Comparison of ENCODE assay signal across 10 mouse cellular contexts in the genomic region with DNA sequence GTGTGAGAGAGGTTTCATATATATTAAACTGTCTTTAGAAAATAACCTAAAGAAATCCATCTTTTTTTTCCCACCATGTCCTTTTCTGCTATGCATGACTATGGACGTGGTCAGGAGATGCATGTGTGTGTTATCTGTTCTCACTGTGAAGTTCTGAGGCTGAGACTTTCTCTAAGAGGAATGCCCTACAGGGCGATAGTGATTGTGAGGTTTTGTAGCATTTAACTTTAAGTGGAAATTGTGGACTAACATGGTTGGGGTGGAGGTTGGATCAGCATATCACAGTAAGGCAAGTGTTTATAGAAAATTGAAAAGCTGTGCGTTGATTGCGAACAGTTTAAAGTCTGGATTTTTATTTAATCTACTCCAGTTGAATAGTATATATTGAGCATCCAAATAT. TPM values are rescaled to one million over a fixed set of nuclear protein-coding genes. Genes with fewer than 3 reads are reported as not detected.
DNase-seq lines count a peak whose midpoint lies in the region; ATAC-seq and TF ChIP-seq lines count a peak whose summit lies in the region.
"Had no signal": no experiment of that assay in that cellular context is flagged by ENCODE, and none has a peak within 500 bp of the region (broad histone marks: within the 10 kb centered on the region; RNA-seq: fewer than 3 reads in every experiment).

No protein-coding gene starts in this region.

- peak overlapping the region; percentile 63; the same call in 1 of the 2 replicates for H3K4me3 ChIP-seq in kidney, embryonic 15.5 days (replicated peaks)
- H3K4me3 ChIP-seq in embryonic facial prominence, embryonic 15.5 days (replicated peaks) = no peak overlapping the region
- H3K4me3 ChIP-seq in hindbrain, postnatal 0 days (ENCODE audit: low read length) = no peak overlapping the region
- peak overlapping the region; percentile 55 for H3K4me3 ChIP-seq in myocyte

- no peak overlapping the region for H3K9ac ChIP-seq in kidney, embryonic 15.5 days
- H3K9ac ChIP-seq in embryonic facial prominence, embryonic 15.5 days = no peak overlapping the region
- H3K9ac ChIP-seq in hindbrain, postnatal 0 days (replicated peaks; ENCODE audit: low read length) = no peak overlapping the region
- H3K9ac ChIP-seq: limb, embryonic 15.5 days had no signal

- H3K4me2 ChIP-seq in kidney, embryonic 15.5 days = peak overlapping the region; percentile 96; the same call in 1 of the 2 replicates
- H3K4me2 ChIP-seq in embryonic facial prominence, embryonic 15.5 days (replicated peaks) = peak overlapping the region; percentile 98; the same call in 1 of the 2 replicates
- H3K4me2 ChIP-seq in hindbrain, postnatal 0 days (ENCODE audit: low read depth, low read length) = peak overlapping the region; percentile 99
- H3K4me2 ChIP-seq in myocyte (ENCODE audit: low read depth) = peak overlapping the region; percentile 52

- no peak for TF ChIP-seq POLR2A in myocyte (IDR thresholded peaks at IDR 0.05; ENCODE audit: insufficient read length, low read depth)

- H3K27me3 ChIP-seq in kidney, embryonic 15.5 days = peaks cover 8% of the 10 kb centered on the region; the same call in 1 of the 2 replicates
- H3K27me3 ChIP-seq in embryonic facial prominence, embryonic 15.5 days = peaks cover 23% of the 10 kb centered on the region
- peaks cover 27% of the 10 kb centered on the region; the same call in 1 of the 2 replicates for H3K27me3 ChIP-seq in hindbrain, postnatal 0 days (ENCODE audit: insufficient read depth, low read length)
- H3K27me3 ChIP-seq in myocyte (ENCODE audit: control insufficient read depth, insufficient read depth, insufficient read length) = no peaks in the 10 kb centered on the region

- no peaks in the 10 kb centered on the region for H3K9me3 ChIP-seq in kidney, embryonic 15.5 days (replicated peaks)
- no peaks in the 10 kb centered on the region for H3K9me3 ChIP-seq in embryonic facial prominence, embryonic 15.5 days (replicated peaks)
- no peaks in the 10 kb centered on the region for H3K9me3 ChIP-seq in hindbrain, postnatal 0 days (ENCODE audit: low read length)
- H3K9me3 ChIP-seq: limb, embryonic 15.5 days had no signal

- H3K36me3 ChIP-seq in kidney, embryonic 15.5 days = no peaks in the 10 kb centered on the region
- H3K36me3 ChIP-seq in embryonic facial prominence, embryonic 15.5 days = no peaks in the 10 kb centered on the region
- no peaks in the 10 kb centered on the region for H3K36me3 ChIP-seq in hindbrain, postnatal 0 days (ENCODE audit: insufficient read depth, low read length)
- no peaks in the 10 kb centered on the region for H3K36me3 ChIP-seq in myocyte (ENCODE audit: control insufficient read depth, insufficient read depth)
- H3K36me3 ChIP-seq: limb, embryonic 15.5 days had no signal

- TF ChIP-seq CTCF in hindbrain, postnatal 0 days (IDR thresholded peaks at IDR 0.05; ENCODE audit: low read depth) = no peak

- WGBS in kidney, embryonic 15.5 days = 42% methylated on average over 4 of the region's 4 CpGs
- WGBS in embryonic facial prominence, embryonic 15.5 days = 32% methylated on average over 4 of the region's 4 CpGs
- 39% methylated on average over 4 of the region's 4 CpGs for WGBS in hindbrain, postnatal 0 days

- H3K27ac ChIP-seq in kidney, embryonic 15.5 days = no peak overlapping the region
- no peak overlapping the region for H3K27ac ChIP-seq in embryonic facial prominence, embryonic 15.5 days (replicated peaks)
- no peak overlapping the region for H3K27ac ChIP-seq in hindbrain, postnatal 0 days
- H3K27ac ChIP-seq: limb, embryonic 15.5 days had no signal

- no peaks in the 10 kb centered on the region for H3K79me2 ChIP-seq in myocyte (ENCODE audit: control insufficient read depth, insufficient read depth)

- DNase-seq in kidney, adult 18-20 months = no peak
- no peak for DNase-seq in hindbrain, postnatal 0 days (ENCODE audit: low spot score)
- no peak for DNase-seq in right cerebral cortex, postnatal 14 days
- no peak for DNase-seq in spleen, postnatal 36 days (ENCODE audit: low spot score in 2 of 2)
- DNase-seq: kidney, adult 11 months; thymus, adult 2 months had no signal

- no peak overlapping the region for H3ac ChIP-seq in myocyte (ENCODE audit: control insufficient read depth, insufficient read length)

- H3K4me1 ChIP-seq in kidney, embryonic 15.5 days = peaks cover 35% of the 10 kb centered on the region
- peaks cover 30% of the 10 kb centered on the region for H3K4me1 ChIP-seq in embryonic facial prominence, embryonic 15.5 days
- peaks cover 12% of the 10 kb centered on the region; the same call in 1 of the 2 replicates for H3K4me1 ChIP-seq in hindbrain, postnatal 0 days (ENCODE audit: insufficient read depth, low read length)

- ATAC-seq in kidney, embryonic 15.5 days (replicated peaks; ENCODE audit: low FRiP score) = no peak; the same call in 1 of the 2 replicates
- ATAC-seq in embryonic facial prominence, embryonic 15.5 days (ENCODE audit: insufficient number of reproducible peaks, low FRiP score, low TSS enrichment, low read depth) = no peak
- peak; percentile 8; the same call in 1 of the 2 replicates for ATAC-seq in hindbrain, postnatal 0 days

TF ChIP-seq in myocyte, 11 proteins besides CTCF, POLR2A, EP300 and RAD21:
- no peak for TF ChIP-seq POLR2AphosphoS2 (IDR thresholded peaks at IDR 0.05; ENCODE audit: insufficient read length, low read depth)
- no peak for TF ChIP-seq REST (IDR thresholded peaks at IDR 0.05; ENCODE audit: insufficient read depth, insufficient read length)
- no peak for TF ChIP-seq TCF3 (IDR thresholded peaks at IDR 0.05; ENCODE audit: insufficient read length, low read depth)
- TF ChIP-seq SRF (IDR thresholded peaks at IDR 0.05; ENCODE audit: control insufficient read depth, insufficient read length, low read depth) = no peak
- no peak for TF ChIP-seq MAX (IDR thresholded peaks at IDR 0.05; ENCODE audit: low read depth)

RNA-seq across cellular contexts. Expression of gene Prkg1, which starts 0.6 kb away (rescaled TPM):
- polyA plus RNA-seq in kidney, embryonic 15.5 days (2015; fragmentation: Nextera tagmentation; extraction: Ambion mirVana) = 3.2 and 3.5 TPM in 2 replicates
- polyA plus RNA-seq in embryonic facial prominence, embryonic 15.5 days (2015; fragmentation: Nextera tagmentation; extraction: Ambion mirVana) = 9.6 and 11.4 TPM in 2 replicates
- total RNA-seq in hindbrain, postnatal 0 days (2014; rRNA removed) = 8.6 and 10.9 TPM in 2 replicates
- 4.7 and 5.3 TPM in 2 replicates for polyA plus RNA-seq in hindbrain, postnatal 0 days (2015; fragmentation: Nextera tagmentation; extraction: Ambion mirVana)
- polyA plus RNA-seq in myocyte (2012; fragmentation: generic; extraction: Trizol) = 1.7 TPM

Comparison
In these comparisons a context has a peak if more than half of its experiments do, and no peak if none do; other contexts are left out.
1. H3K4me3 ChIP-seq: peak in kidney, embryonic 15.5 days (single experiment) and myocyte (single experiment); none in embryonic facial prominence, embryonic 15.5 days (single experiment) and hindbrain, postnatal 0 days (single experiment).
2. Peak in every context shown above with its lines, with median percentiles within 50 percentile points of each other: H3K4me2 ChIP-seq.